Comparison of ENCODE assay signal across 22 mouse cellular contexts in genomic region chr7:101292086-101292485, GRCm38 (mm10). TPM values are rescaled to one million over a fixed set of nuclear protein-coding genes. Genes with fewer than 3 reads are reported as not detected.
DNase-seq lines count a peak whose midpoint lies in the region; TF ChIP-seq lines count a peak whose summit lies in the region.
"Had no signal": no experiment of that assay in that cellular context is flagged by ENCODE, and none has a peak within 500 bp of the region (broad histone marks: within the 10 kb centered on the region; RNA-seq: fewer than 3 reads in every experiment).

No protein-coding gene starts in this region.

- no peaks in the 10 kb centered on the region for H3K9me3 ChIP-seq in heart, embryonic 10.5 days
- H3K9me3 ChIP-seq: embryonic facial prominence, embryonic 10.5 days; embryonic facial prominence, embryonic 12.5 days; forebrain, embryonic 13.5 days; forebrain, embryonic 15.5 days; G1E had no signal

- H3K27ac ChIP-seq in cerebellum, adult 2 months (ENCODE audit: insufficient read depth, low read length): no peak overlapping the region
- H3K27ac ChIP-seq in heart, embryonic 10.5 days: no peak overlapping the region
- H3K27ac ChIP-seq: embryonic facial prominence, embryonic 10.5 days; embryonic facial prominence, embryonic 12.5 days; forebrain, embryonic 13.5 days; forebrain, embryonic 15.5 days had no signal

- no peak for TF ChIP-seq CTCF in cerebellum, adult 2 months (IDR thresholded peaks at IDR 0.05; ENCODE audit: borderline replicate concordance, insufficient read depth, low read depth, low read length)

- H3K27me3 ChIP-seq in cerebellum, adult 2 months (ENCODE audit: control insufficient read depth, insufficient read depth, low read length): no peaks in the 10 kb centered on the region
- peaks cover 23% of the 10 kb centered on the region for H3K27me3 ChIP-seq in heart, embryonic 10.5 days (ENCODE audit: insufficient read depth, poor library complexity, severe bottlenecking)
- H3K27me3 ChIP-seq: CH12.LX; forebrain, embryonic 13.5 days; forebrain, embryonic 15.5 days; Patski had no signal

- peaks cover 8% of the 10 kb centered on the region for H3K4me1 ChIP-seq in cerebellum, adult 2 months (ENCODE audit: control insufficient read depth, insufficient read depth, low read length)
- H3K4me1 ChIP-seq in heart, embryonic 10.5 days: peaks cover 24% of the 10 kb centered on the region

- no peak overlapping the region for H3K4me3 ChIP-seq in cerebellum, adult 2 months (replicated peaks; ENCODE audit: insufficient read depth, low read depth, low read length)
- H3K4me3 ChIP-seq in heart, embryonic 10.5 days: no peak overlapping the region
- H3K4me3 ChIP-seq: embryonic facial prominence, embryonic 10.5 days; embryonic facial prominence, embryonic 12.5 days; forebrain, embryonic 13.5 days; forebrain, embryonic 15.5 days had no signal

- no peak for TF ChIP-seq POLR2A in cerebellum, adult 2 months (IDR thresholded peaks at IDR 0.05; ENCODE audit: borderline replicate concordance, insufficient read depth, low read length)

- H3K36me3 ChIP-seq in heart, embryonic 10.5 days: peaks cover 44% of the 10 kb centered on the region

- DNase-seq in cerebellum, adult 9-11 months: peak; percentile 10
- no peak for DNase-seq in cerebellum, adult 2 months
- peak; percentile 71 for DNase-seq in heart, embryonic 10.5 days (ENCODE audit: low spot score)
- DNase-seq in heart, adult 9 months (ENCODE audit: low spot score in 2 of 2): no peak
- peak; percentile 33 for DNase-seq in testis, postnatal 10 days (ENCODE audit: low spot score)
- no peak for DNase-seq in testis, postnatal 14 days (ENCODE audit: low spot score)
- DNase-seq: adrenal gland, adult 8-10 months; adrenal gland, postnatal 14 days; adrenal gland, postnatal 36 days; B cell, adult 2 months; cerebellum, adult 11-12 months; cerebellum, adult 8-10 months; cerebellum, postnatal 10 days; cerebellum, postnatal 25 days; forebrain, postnatal 0 days had no signal

- 57% methylated on average over 4 of the region's 4 CpGs for WGBS in cerebellum, adult 2 months
- WGBS in heart, embryonic 10.5 days: 63% methylated on average over 4 of the region's 4 CpGs

RNA-seq across cellular contexts. Expression of gene Atg16l2, which starts 10.0 kb away (rescaled TPM):
- 60.5 and 62.6 TPM in 2 replicates for polyA plus RNA-seq in cerebellum, adult 2 months (2012; rRNA removed)
- 19.2 and 22.1 TPM in 2 replicates for polyA plus RNA-seq in heart, embryonic 10.5 days (2016; fragmentation: Nextera tagmentation; extraction: Ambion mirVana)

RNA-seq across cellular contexts. Expression of gene Stard10, which starts 24.8 kb away (rescaled TPM):
- 119 and 123 TPM in 2 replicates for polyA plus RNA-seq in cerebellum, adult 2 months (2012; rRNA removed)
- 24.7 and 62.7 TPM in 2 replicates for polyA plus RNA-seq in heart, embryonic 10.5 days (2016; fragmentation: Nextera tagmentation; extraction: Ambion mirVana)

RNA-seq across cellular contexts. Expression of gene Arap1, which starts 55.8 kb away (rescaled TPM):
- polyA plus RNA-seq in cerebellum, adult 2 months (2012; rRNA removed): 41.8 and 44.8 TPM in 2 replicates
- polyA plus RNA-seq in heart, embryonic 10.5 days (2016; fragmentation: Nextera tagmentation; extraction: Ambion mirVana): 15.9 and 24.6 TPM in 2 replicates

Comparison
In these comparisons a context has a peak if more than half of its experiments do, and no peak if none do; other contexts are left out.
1. DNase-seq: peak in cerebellum, adult 9-11 months (single experiment), heart, embryonic 10.5 days (single experiment) and testis, postnatal 10 days (single experiment); none in cerebellum, adult 2 months (0 of 2), heart, adult 9 months (0 of 2) and testis, postnatal 14 days (single experiment).